Mouse (Mus musculus): ENCODE measurements at regions not wholly inside any gene's neighbourhood (a gene's known extent, or its start where the extent isn't known, plus 50 kb on each side); places are given as distances from the start of the nearest gene placed in this dataset.

- no peak for DNase-seq
Observed at GRCm38 (mm10) chr19:18200105-18200782, 362.8 kb upstream of the Pcsk5 start.

GRCm38 (mm10) chr19:18189102-18189742, 351.8 kb upstream of the Pcsk5 start:
- DNase-seq = no peak

GRCm38 (mm10) chr19:18188122-18188866, 350.9 kb upstream of the Pcsk5 start:
- no peak for DNase-seq

DNA sequence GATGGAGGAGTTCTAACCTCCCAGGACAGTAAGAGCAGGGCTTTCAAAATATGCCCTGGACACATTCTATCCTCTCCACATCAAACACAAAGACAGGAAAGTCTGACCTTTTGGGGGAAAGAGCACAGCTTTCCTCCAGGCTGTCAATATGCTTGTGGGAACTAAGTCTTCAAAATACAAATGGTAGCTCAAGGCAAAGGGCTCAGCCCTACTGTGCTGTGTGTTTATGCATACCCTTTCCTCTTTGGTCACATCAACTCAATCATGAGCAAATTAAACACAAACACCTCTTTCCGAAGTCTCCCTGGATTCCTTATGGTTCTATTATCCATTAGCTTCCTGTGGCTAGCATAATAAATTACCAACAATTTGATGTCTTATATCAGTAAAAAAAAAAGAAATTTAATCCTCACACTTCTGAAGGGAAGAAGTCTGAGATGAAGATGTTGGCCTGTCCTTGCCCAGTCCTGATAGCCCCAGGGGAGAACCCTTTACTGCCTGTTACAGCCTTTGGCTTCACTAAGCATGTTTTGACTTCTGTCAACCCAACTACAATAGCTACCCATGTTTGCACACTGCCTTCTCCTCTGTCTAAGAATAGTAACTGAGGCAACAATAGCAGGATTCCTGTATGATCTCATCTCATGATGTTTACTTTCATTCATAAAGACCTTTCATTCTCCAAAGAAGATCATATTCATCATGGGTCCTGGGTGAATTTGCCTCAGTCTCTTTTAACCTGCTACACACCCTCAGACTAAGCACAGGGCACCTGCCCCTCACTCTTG, 348.5 kb upstream of the Pcsk5 start:
- no peak for DNase-seq

GRCm38 (mm10) chr19:18185211-18185610, 347.8 kb upstream of the Pcsk5 start:
- DNase-seq = no peak

GRCm38 (mm10) chr19:18176200-18176599, 338.8 kb upstream of the Pcsk5 start:
- peak; percentile 31 for DNase-seq

- DNase-seq = no peak
Observed at GRCm38 (mm10) chr19:18146494-18146893, 309.1 kb upstream of the Pcsk5 start.

- no peak for DNase-seq
Observed at GRCm38 (mm10) chr19:18130936-18131335, 293.5 kb upstream of the Pcsk5 start.

DNA sequence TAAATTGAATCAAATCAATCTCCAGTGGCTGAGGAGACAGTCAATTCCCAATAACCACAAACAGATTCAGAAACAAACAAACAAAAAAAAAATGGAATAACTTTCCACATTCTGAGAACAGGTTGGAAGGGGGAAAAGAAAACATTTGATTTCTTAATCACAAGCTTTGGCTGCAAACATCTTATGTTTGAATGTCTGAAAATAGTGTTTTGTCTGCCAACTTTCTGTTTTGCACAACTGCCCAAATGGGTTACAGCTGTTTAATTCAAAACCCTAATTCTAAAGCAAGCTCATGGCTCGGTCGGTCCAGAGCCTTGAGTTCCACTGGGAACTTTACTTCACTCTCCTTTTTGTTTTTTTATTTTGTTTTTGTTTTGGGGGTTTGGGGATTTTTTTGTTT, 291.4 kb upstream of the Pcsk5 start:
- DNase-seq = no peak

DNA sequence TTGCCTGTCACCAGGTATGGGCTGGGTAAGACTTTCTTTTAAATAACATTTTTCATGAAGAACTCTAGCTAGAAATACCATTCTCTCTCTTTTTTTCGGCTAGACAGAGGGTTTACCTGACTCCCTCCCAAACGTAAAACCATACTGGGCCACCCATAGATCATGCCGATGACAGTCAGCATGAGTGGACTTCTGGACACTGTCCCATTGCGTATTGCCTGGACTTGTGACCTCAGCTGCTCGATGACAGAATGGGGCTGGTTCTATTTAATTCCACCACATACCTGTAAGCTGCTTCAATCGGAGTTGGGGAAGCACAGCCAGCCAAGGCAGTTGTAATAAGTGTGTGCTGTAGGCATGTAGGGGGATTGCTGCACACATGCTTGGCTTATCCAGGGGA, 268.8 kb upstream of the Pcsk5 start:
- no peak for DNase-seq

- DNase-seq = no peak
Observed at GRCm38 (mm10) chr19:18104590-18104989, 267.2 kb upstream of the Pcsk5 start.

DNA sequence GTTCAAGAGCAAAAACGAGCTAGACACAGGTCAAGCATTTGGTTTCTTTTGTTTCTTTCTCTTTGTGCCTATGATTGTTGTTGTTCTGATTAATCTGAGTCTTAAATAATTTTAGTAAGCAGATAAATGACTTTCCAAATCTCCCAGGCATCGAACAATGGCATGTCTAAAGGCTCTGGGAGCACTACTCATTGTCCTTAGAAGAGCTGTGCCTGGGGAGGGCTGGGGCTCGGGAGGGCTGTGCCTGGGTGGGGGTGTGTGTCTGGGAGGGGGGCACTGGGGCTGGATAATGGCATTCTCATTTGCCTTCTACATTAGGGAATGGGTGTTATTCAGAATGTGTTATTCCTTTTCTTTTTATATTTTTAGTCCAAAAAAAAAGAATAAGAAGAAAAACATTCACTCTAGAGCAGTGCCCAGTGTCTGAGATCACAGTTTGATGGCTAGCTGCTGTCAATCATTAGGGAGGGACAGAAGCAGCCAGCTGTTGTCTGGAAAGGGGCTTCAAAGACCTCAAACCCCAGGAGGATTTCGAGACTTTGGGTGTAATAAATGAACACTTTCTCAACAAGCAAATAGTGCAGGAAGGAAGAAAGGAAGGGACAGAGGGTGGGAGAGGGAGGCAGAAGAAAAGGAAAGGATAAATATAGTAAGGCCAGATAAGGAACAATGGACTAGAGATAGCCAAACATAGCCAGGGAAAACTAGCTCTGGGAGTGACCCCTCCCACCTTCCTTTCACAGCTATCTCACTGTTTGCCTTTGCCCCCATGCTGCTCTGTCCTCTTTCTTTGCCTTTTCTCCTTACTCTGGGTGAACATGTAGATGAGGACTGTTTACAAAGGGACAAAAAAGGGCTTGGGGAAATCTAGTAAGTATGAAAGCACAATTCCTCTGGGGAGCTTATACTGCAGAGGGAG, 264.2 kb upstream of the Pcsk5 start:
- no peak for DNase-seq

- DNase-seq = no peak
Observed at GRCm38 (mm10) chr19:18083312-18083711, 245.9 kb upstream of the Pcsk5 start.

GRCm38 (mm10) chr19:18068919-18069318, 231.5 kb upstream of the Pcsk5 start:
- DNase-seq = no peak

DNA sequence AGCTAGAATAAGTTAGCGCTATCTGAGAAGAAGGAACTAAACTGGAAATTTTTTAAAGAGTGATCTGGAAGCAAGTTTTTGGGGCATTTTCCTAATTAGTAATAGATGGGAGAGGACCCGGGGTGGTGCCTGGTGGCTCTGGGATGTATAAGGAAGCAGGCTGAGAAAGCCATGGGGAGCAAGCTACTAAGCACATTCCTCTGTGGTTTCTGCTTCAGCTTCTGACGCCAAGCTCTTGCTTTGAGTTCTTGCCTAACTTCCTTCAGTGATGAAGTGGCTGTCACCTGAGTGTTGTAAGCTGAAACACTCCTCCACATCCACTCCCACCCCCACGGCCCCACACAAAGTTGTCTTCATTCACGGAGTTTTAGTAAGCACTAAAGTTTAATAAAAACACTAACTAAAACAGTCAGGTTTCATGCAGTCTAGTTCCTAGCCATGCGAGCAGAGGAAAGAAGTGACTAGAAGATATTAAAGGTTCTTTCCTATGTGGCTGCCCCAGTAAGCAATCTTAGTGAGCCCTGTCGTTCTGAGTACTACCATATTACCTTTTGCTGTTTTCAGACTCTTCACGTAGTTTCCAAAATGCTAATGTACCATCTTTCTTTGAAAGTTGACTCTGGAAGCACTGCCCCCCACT, 230.5 kb upstream of the Pcsk5 start:
- no peak for DNase-seq

DNA sequence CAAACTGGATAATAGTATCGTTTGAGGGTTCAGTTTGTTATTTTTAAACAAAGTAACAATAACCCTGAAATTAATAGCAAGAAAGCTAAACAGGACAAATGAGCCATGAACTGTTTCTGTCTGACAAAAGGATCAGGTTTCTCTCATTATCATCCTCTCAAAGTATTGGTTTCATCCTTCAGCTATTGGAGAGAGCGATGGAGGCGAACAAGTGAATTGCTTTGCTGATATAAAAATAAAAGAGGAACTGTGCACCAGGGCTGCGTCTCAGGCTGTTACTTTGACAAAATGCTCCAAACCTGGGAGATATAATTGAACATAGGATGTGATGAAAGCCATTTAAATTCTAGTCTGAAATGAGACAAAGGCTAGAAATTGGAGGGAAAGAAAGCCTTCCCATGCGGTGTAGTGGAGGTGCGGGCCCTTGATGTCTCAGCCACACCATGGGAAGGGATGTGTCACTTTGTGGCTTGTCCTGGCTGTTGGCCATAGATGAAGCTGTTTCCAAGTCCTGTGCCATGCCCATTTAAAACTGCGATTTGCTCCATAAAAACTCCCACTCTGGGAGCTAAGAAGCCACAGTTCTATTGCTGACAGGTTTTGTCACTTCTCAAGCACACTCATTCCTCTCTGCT, 219.9 kb upstream of the Pcsk5 start:
- DNase-seq = no peak

DNA sequence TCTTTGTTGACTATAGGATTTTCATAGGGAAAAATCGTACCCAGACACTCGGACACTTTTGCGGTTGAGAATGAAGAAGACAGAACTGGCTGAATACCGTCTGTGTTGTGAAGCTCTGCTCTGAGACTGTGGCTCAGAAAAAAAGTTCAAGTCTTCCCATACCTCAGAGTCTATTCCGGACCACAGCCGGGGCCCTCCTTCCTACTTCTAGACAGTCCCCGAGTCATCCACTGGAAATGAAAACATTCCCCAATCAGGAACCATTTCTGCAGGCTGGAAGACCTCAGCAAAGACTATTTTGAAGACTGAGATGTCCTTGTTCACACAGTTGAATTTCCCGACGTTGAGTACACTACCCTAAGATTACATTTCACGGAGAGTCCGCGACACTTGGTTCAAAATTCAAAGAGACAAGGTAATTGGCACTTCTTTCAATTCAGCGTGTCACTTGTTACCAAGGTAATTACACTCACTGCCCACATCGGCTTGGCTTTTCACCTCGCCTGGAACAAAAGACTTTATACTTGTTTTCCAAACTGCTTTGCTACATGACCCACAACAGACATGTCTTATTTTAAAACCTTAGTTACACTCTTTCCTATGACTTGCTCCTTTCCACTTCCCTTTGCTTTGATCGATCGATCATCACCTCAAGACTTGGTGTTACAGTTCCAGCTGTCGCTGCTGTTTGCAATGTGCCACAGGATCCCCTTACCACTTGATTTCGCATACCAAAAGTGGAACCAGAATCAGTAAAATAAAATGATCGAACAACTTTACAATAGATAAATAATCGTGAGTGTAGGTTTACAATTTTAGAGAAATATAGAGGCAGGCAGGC, 219.2 kb upstream of the Pcsk5 start:
- no peak for DNase-seq

- DNase-seq = no peak
Observed at GRCm38 (mm10) chr19:18050353-18050752, 212.9 kb upstream of the Pcsk5 start.

GRCm38 (mm10) chr19:18034225-18034624, 196.8 kb upstream of the Pcsk5 start:
- no peak for DNase-seq

DNA sequence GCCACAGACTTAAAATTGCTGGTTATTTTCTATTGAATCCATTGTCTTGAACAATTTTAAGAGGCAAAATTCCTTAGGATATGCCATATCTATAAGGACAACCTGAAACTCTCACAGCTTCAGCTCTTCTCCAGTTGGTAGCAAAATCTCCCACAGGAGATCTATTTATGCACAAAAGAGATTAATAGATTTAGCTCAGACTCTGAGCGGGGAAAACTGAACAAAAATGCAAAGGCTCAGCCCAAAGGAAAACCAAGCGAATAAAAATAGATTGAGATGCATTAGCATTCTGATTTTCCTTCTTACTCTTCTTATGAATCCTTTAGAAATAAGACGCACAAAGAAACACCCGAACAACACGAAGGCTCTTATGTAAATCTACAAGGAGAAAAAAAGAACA, 196.2 kb upstream of the Pcsk5 start:
- no peak for DNase-seq
